Mouse (Mus musculus): ENCODE measurements at regions not wholly inside any gene's neighbourhood (a gene's known extent, or its start where the extent isn't known, plus 50 kb on each side); places are given as distances from the start of the nearest gene placed in this dataset.

- Histone ChIP-seq H3K9me3 (ENCODE audit: low read depth, low read length) (no peaks in the 10 kb centered on the region), H3K36me3 (ENCODE audit: insufficient read depth) (no peaks in the 10 kb centered on the region), H3K4me2 (no peak overlapping the region), H3K4me1 (ENCODE audit: insufficient read depth) (no peaks in the 10 kb centered on the region), H3K27ac (ENCODE audit: low read depth) (no peak overlapping the region), H3K27me3 (ENCODE audit: insufficient read depth, low read length) (no peaks in the 10 kb centered on the region), H3K9ac (no peak overlapping the region), H3K4me3 (ENCODE audit: low read depth, low read length) (no peak overlapping the region)
- WGBS, result 29% methylated on average over 13 of the region's 13 CpGs
- TF ChIP-seq CTCF (IDR thresholded peaks at IDR 0.05; ENCODE audit: low read depth), result peak; percentile 80
- DNase-seq (peak; percentile 85), ATAC-seq (ENCODE audit: insufficient read depth) (peak; percentile 63)
Measured at GRCm38 (mm10) chr2:148121885-148122876, 75.4 kb upstream of the Foxa2 start.

- DNase-seq, result peak; percentile 52
- ATAC-seq (ENCODE audit: insufficient read depth), result peak; percentile 18; the same call in 1 of the 2 replicates
- TF ChIP-seq CTCF (IDR thresholded peaks at IDR 0.05; ENCODE audit: low read depth), result peak; percentile 66
Measured at GRCm38 (mm10) chr2:148123780-148124179, 77.0 kb upstream of the Foxa2 start.

GRCm38 (mm10) chr2:148133811-148134210, 87.0 kb upstream of the Foxa2 start:
- Histone ChIP-seq H3K36me3 (ENCODE audit: insufficient read depth) (no peaks in the 10 kb centered on the region), H3K27ac (ENCODE audit: low read depth) (no peak overlapping the region), H3K9me3 (ENCODE audit: low read depth, low read length) (no peaks in the 10 kb centered on the region), H3K4me1 (ENCODE audit: insufficient read depth) (no peaks in the 10 kb centered on the region), H3K27me3 (ENCODE audit: insufficient read depth, low read length) (no peaks in the 10 kb centered on the region), H3K4me3 (ENCODE audit: low read depth, low read length) (no peak overlapping the region), H3K9ac (no peak overlapping the region), H3K4me2 (no peak overlapping the region)
- 72% methylated on average over 1 of the region's 1 CpGs for WGBS
- DNase-seq, result no peak
- no peak for TF ChIP-seq CTCF (IDR thresholded peaks at IDR 0.05; ENCODE audit: low read depth)
- no peak for ATAC-seq (ENCODE audit: insufficient read depth)

More at GRCm38 (mm10) chr2:148123780-148124179, 77.0 kb upstream of the Foxa2 start:
- Histone ChIP-seq H3K27me3 (ENCODE audit: insufficient read depth, low read length) (no peaks in the 10 kb centered on the region), H3K4me1 (ENCODE audit: insufficient read depth) (no peaks in the 10 kb centered on the region), H3K27ac (ENCODE audit: low read depth) (no peak overlapping the region), H3K4me2 (no peak overlapping the region), H3K9me3 (ENCODE audit: low read depth, low read length) (no peaks in the 10 kb centered on the region), H3K36me3 (ENCODE audit: insufficient read depth) (no peaks in the 10 kb centered on the region), H3K4me3 (ENCODE audit: low read depth, low read length) (no peak overlapping the region), H3K9ac (no peak overlapping the region)
- 36% methylated on average over 3 of the region's 3 CpGs for WGBS

- no peaks in the 10 kb centered on the region for H3K4me1 ChIP-seq (ENCODE audit: insufficient read depth)
- H3K9ac ChIP-seq, result no peak overlapping the region
- no peak overlapping the region for H3K27ac ChIP-seq (ENCODE audit: low read depth)
- ATAC-seq (ENCODE audit: insufficient read depth) (peak; percentile 31; the same call in 1 of the 2 replicates), DNase-seq (peak; percentile 40)
- H3K4me3 ChIP-seq (ENCODE audit: low read depth, low read length), result no peak overlapping the region
- H3K27me3 ChIP-seq (ENCODE audit: insufficient read depth, low read length), result no peaks in the 10 kb centered on the region
- no peak for TF ChIP-seq CTCF (IDR thresholded peaks at IDR 0.05; ENCODE audit: low read depth)
- H3K36me3 ChIP-seq (ENCODE audit: insufficient read depth), result no peaks in the 10 kb centered on the region
- H3K4me2 ChIP-seq, result no peak overlapping the region
- no peaks in the 10 kb centered on the region for H3K9me3 ChIP-seq (ENCODE audit: low read depth, low read length)
- WGBS, result 65% methylated on average over 4 of the region's 4 CpGs
Measured at GRCm38 (mm10) chr2:148141936-148142335, 95.2 kb upstream of the Foxa2 start.

GRCm38 (mm10) chr2:148144816-148145215, 98.0 kb upstream of the Foxa2 start:
- no peaks in the 10 kb centered on the region for H3K36me3 ChIP-seq (ENCODE audit: insufficient read depth)
- no peak overlapping the region for H3K27ac ChIP-seq (ENCODE audit: low read depth)
- H3K27me3 ChIP-seq (ENCODE audit: insufficient read depth, low read length), result no peaks in the 10 kb centered on the region
- no peaks in the 10 kb centered on the region for H3K4me1 ChIP-seq (ENCODE audit: insufficient read depth)
- H3K9ac ChIP-seq, result no peak overlapping the region
- ATAC-seq (ENCODE audit: insufficient read depth) (no peak), DNase-seq (no peak)
- H3K9me3 ChIP-seq (ENCODE audit: low read depth, low read length), result no peaks in the 10 kb centered on the region
- TF ChIP-seq CTCF (IDR thresholded peaks at IDR 0.05; ENCODE audit: low read depth), result no peak
- H3K4me2 ChIP-seq, result no peak overlapping the region
- 33% methylated on average over 1 of the region's 1 CpGs for WGBS
- no peak overlapping the region for H3K4me3 ChIP-seq (ENCODE audit: low read depth, low read length)

GRCm38 (mm10) chr2:148148272-148148671, 101.5 kb upstream of the Foxa2 start:
- H3K4me2 ChIP-seq, result no peak overlapping the region
- no peaks in the 10 kb centered on the region for H3K4me1 ChIP-seq (ENCODE audit: insufficient read depth)
- no peaks in the 10 kb centered on the region for H3K36me3 ChIP-seq (ENCODE audit: insufficient read depth)
- no peak for TF ChIP-seq CTCF (IDR thresholded peaks at IDR 0.05; ENCODE audit: low read depth)
- H3K9ac ChIP-seq, result no peak overlapping the region
- H3K9me3 ChIP-seq (ENCODE audit: low read depth, low read length), result no peaks in the 10 kb centered on the region
- H3K27me3 ChIP-seq (ENCODE audit: insufficient read depth, low read length), result no peaks in the 10 kb centered on the region
- no peak overlapping the region for H3K27ac ChIP-seq (ENCODE audit: low read depth)
- ATAC-seq (ENCODE audit: insufficient read depth), result no peak
- no peak overlapping the region for H3K4me3 ChIP-seq (ENCODE audit: low read depth, low read length)
- DNase-seq, result no peak

GRCm38 (mm10) chr2:148149426-148149825, 102.7 kb upstream of the Foxa2 start:
- TF ChIP-seq CTCF (IDR thresholded peaks at IDR 0.05; ENCODE audit: low read depth), result no peak
- DNase-seq (no peak), ATAC-seq (ENCODE audit: insufficient read depth) (no peak)
- Histone ChIP-seq H3K9ac (no peak overlapping the region), H3K9me3 (ENCODE audit: low read depth, low read length) (no peaks in the 10 kb centered on the region), H3K27me3 (ENCODE audit: insufficient read depth, low read length) (no peaks in the 10 kb centered on the region), H3K36me3 (ENCODE audit: insufficient read depth) (no peaks in the 10 kb centered on the region), H3K4me2 (no peak overlapping the region), H3K4me3 (ENCODE audit: low read depth, low read length) (no peak overlapping the region), H3K27ac (ENCODE audit: low read depth) (no peak overlapping the region), H3K4me1 (ENCODE audit: insufficient read depth) (no peaks in the 10 kb centered on the region)
- WGBS, result 83% methylated on average over 1 of the region's 1 CpGs

Data from lung, embryonic 14.5 days (tissue).